Mouse (Mus musculus) heart, embryonic 12.5 days (tissue): ENCODE data around the gene Ccdc9b. TPM values are rescaled to one million over a fixed set of nuclear protein-coding genes. Genes with fewer than 3 reads are reported as not detected.

Source experiments
- ATAC-seq: fragments of 200-750 bp; cut with Nextera tagmentation; 2 replicates; pipeline ENCODE4 v1.8.0; 2017; ENCODE audit warnings: moderate TSS enrichment, moderate library complexity; ENCODE audit not compliant: insufficient number of reproducible peaks, low FRiP score
- H3K27ac ChIP-seq: fragments of 300-500 bp; sonication (generic); 2 replicates; pipeline ENCODE4 v1.5.1; 2016; ENCODE audit warnings: mild to moderate bottlenecking, moderate library complexity; ENCODE audit not compliant: poor library complexity, severe bottlenecking
- H3K27me3 ChIP-seq: fragments of 300-500 bp; sonication (generic); replicated peaks from 2 replicates; pipeline ENCODE4 v1.6.1; 2016; ENCODE audit warnings: mild to moderate bottlenecking, moderate library complexity
- H3K36me3 ChIP-seq: fragments of 300-500 bp; sonication (generic); 2 replicates; pipeline ENCODE4 v1.6.1; 2016; ENCODE audit warnings: mild to moderate bottlenecking, moderate library complexity
- H3K4me1 ChIP-seq: fragments of 300-500 bp; sonication (generic); replicated peaks from 2 replicates; pipeline ENCODE4 v1.6.1; 2016; ENCODE audit warnings: mild to moderate bottlenecking
- H3K4me2 ChIP-seq: fragments of 300-500 bp; sonication (generic); 2 replicates; pipeline ENCODE4 v1.6.1; 2016; ENCODE audit warnings: mild to moderate bottlenecking, moderate library complexity
- H3K4me3 ChIP-seq: fragments of 300-500 bp; sonication (generic); 2 replicates; pipeline ENCODE4 v1.5.1; 2016; ENCODE audit warnings: mild to moderate bottlenecking
- H3K9ac ChIP-seq: fragments of 300-500 bp; sonication (generic); 2 replicates; pipeline ENCODE4 v1.6.1; 2016; ENCODE audit warnings: mild to moderate bottlenecking, moderate library complexity
- H3K9me3 ChIP-seq: fragments of 300-500 bp; sonication (generic); replicated peaks from 2 replicates; pipeline ENCODE4 v1.6.1; 2016; ENCODE audit warnings: mild to moderate bottlenecking, moderate library complexity
- WGBS: fragments of 180-500 bp; shearing (Covaris S2); methylation state at CpG from one replicate; pipeline ENCODE4 v1.1.7; 2016; 5-methylcytosine and 5-hydroxymethylcytosine counted together
- polyA plus RNA-seq: library from polyadenylated mRNA; unstranded; fragments of >200 nt; fragmentation: Nextera tagmentation; extraction: Ambion mirVana; gene quantifications from 2 replicates; pipeline ENCODE4 v1.2.1, GENCODE M21; 2016

The Ccdc9b gene
- polyA plus RNA-seq, 1 experiment from 2014 or later = 3.6 TPM

DNA sequence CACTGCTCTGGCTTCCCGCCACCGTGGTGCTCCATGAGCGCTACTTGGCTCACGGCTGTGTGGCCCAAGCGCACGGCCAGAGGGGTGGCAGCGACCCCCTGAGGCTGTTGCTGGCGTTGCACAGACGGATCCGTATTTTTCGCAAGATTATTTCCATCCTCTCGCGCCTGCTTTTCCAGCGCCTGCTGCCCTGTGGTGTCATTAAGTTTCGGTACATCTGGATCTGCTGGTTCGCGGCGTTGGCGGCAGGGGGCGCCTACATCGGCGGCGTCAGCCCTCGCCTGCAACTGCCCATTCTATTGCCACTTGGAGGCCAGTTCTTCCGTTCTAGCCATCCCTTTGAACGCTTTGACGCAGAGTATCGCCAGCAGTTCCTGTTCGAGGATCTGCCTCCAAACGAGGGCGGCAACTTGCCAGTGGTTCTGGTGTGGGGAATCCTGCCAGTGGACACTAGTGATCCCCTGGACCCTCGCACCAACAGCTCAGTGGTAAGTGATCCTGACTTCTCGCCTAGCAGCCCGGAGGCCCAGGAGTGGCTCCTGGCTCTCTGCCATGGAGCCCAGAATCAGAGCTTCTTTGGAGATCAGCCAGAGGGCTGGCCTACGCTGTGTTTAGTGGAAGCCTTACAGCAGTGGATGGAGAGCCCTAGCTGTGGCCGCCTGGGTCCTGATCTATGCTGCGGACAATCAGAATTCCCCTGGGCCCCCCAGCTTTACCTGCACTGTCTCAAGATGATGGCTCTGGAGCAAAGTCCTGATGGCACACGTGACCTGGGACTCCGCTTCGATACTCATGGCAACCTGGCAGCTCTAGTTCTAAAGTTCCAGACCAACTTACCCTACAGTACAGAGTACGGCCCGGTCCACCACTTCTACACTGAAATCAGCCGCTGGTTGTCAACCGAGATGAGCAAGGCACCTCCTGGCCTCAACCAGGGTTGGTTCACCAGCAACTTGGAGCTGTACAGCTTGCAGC lies 28.4 kb upstream of the Ccdc9b start:
- peaks cover 44% of the 10 kb centered on the region for H3K27me3 ChIP-seq
- H3K9me3 ChIP-seq = no peaks in the 10 kb centered on the region
- peak; percentile 62 for ATAC-seq
- peak overlapping the region; percentile 61 for H3K4me2 ChIP-seq
- WGBS = 23% methylated on average over 44 of the region's 44 CpGs
- H3K4me3 ChIP-seq = peak overlapping the region; percentile 13
- no peak overlapping the region; the same call in 1 of the 2 replicates for H3K9ac ChIP-seq
- no peaks in the 10 kb centered on the region for H3K36me3 ChIP-seq
- H3K4me1 ChIP-seq = peaks cover 11% of the 10 kb centered on the region
- no peak overlapping the region for H3K27ac ChIP-seq

DNA sequence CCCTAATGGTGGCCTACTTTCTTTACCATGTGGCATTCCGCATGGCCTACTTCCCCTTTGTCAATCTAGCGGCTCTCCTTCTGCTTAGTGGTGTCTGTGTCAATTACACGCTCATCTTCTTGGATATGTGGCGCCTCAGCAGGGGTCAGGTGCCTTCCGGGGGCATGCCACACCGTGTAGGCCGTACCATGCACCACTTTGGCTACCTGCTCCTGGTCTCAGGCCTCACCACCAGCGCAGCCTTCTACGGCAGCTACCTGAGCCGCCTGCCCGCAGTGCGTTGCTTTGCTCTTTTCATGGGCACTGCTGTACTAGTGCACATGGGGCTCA lies 27.7 kb upstream of the Ccdc9b start:
- H3K9ac ChIP-seq = no peak overlapping the region; the same call in 1 of the 2 replicates
- H3K27me3 ChIP-seq = peaks cover 44% of the 10 kb centered on the region
- 53% methylated on average over 12 of the region's 12 CpGs for WGBS
- ATAC-seq = 0 out of 2 replicates have a peak, but pooled peaks have one; percentile 4
- no peak overlapping the region for H3K27ac ChIP-seq
- peak overlapping the region; percentile 13 for H3K4me3 ChIP-seq
- no peaks in the 10 kb centered on the region for H3K36me3 ChIP-seq
- H3K9me3 ChIP-seq = no peaks in the 10 kb centered on the region
- peak overlapping the region; percentile 61 for H3K4me2 ChIP-seq
- peaks cover 11% of the 10 kb centered on the region for H3K4me1 ChIP-seq

DNA sequence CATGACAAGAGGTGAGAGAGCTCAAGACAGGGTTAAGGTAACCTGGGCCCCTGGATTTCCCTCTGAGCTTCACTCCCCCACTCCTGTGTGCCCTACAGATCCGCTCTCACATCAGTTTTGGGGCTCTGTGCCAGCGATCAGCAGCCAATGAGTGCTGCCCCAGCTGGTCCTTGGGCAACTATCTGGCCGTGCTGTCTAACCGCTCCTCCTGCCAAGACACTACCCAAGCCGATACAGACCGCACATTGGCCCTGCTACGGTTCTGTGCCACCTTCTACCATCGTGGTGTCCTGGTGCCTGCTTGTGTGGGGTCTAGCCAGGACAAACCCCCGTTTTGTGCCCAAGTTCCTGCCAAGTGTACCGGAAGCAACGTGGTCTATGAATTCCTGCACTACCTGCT lies 27.0 kb upstream of the Ccdc9b start:
- H3K9ac ChIP-seq = no peak overlapping the region
- H3K9me3 ChIP-seq = no peaks in the 10 kb centered on the region
- H3K36me3 ChIP-seq = no peaks in the 10 kb centered on the region
- no peak overlapping the region for H3K4me3 ChIP-seq
- peaks cover 44% of the 10 kb centered on the region for H3K27me3 ChIP-seq
- no peak overlapping the region for H3K4me2 ChIP-seq
- no peak for ATAC-seq
- H3K27ac ChIP-seq = no peak overlapping the region
- WGBS = 89% methylated on average over 11 of the region's 11 CpGs
- peaks cover 11% of the 10 kb centered on the region for H3K4me1 ChIP-seq

DNA sequence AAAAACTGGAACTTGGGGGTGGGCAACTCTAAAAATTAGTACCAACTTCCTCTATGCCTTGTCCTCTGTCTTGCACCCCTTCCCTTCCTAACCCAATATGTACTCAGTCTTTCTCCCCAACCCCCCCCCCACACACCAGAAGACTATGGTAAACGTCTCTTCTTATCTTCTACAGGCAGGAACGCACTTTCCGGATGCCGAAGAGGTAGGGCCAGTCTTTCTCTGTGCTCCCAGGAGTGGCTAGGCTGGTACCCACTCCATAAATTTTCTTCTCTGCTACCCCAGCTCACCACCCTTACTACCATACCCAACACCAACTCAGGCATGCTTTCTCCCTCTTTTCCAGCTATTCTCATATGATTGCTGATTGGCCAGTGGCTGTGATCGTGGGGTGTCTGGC lies 24.1 kb upstream of the Ccdc9b start:
- Histone ChIP-seq H3K9me3 (no peaks in the 10 kb centered on the region), H3K4me3 (no peak overlapping the region), H3K27me3 (peaks cover 21% of the 10 kb centered on the region), H3K4me2 (no peak overlapping the region), H3K9ac (no peak overlapping the region), H3K36me3 (no peaks in the 10 kb centered on the region), H3K27ac (no peak overlapping the region), H3K4me1 (peaks cover 11% of the 10 kb centered on the region)
- ATAC-seq = no peak
- 62% methylated on average over 5 of the region's 5 CpGs for WGBS

DNA sequence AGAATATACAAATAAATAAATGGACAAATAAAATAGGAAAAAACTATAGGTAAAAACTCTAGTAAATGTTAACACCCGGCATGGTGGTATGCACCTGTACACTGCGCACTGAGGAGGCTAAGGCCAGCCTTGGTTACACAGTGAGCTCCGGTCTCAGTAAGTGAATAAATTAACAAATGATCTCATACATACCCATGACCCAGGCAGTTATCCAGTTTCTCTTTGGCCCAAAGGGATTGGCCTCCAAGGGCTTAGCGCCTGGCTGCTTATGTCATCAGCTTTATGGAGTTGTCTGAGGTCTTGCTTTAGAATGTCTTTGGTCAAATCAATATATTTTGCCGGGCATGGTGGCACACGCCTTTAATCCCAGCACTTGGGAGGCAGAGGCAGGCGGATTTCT lies 21.2 kb upstream of the Ccdc9b start:
- no peak for ATAC-seq
- Histone ChIP-seq H3K4me2 (no peak overlapping the region), H3K9ac (no peak overlapping the region), H3K4me1 (peaks cover 12% of the 10 kb centered on the region), H3K4me3 (no peak overlapping the region), H3K9me3 (no peaks in the 10 kb centered on the region), H3K27ac (no peak overlapping the region), H3K27me3 (peaks cover 10% of the 10 kb centered on the region; the same call in 1 of the 2 replicates), H3K36me3 (no peaks in the 10 kb centered on the region)
- 82% methylated on average over 7 of the region's 7 CpGs for WGBS

DNA sequence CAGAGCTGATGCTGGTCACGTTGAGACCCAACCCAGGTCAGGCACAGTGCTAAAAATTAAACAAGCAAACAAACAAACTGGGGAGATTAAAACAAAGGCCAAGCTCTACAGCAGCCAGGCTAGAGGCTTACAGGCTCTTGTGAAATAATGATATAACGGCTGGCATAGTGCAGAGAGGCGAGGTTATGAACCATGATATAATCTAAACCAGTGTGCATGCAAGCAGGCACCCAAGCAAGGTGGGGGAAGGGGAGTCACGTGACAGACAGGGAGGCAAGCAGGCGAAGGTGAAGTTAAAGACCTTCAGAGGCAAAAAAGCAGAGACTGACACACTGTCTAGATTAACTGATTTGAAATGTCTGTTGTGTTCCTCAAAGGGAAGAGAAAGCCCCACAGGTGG lies 20.6 kb upstream of the Ccdc9b start:
- H3K36me3 ChIP-seq = no peaks in the 10 kb centered on the region
- H3K4me3 ChIP-seq = no peak overlapping the region
- H3K4me1 ChIP-seq = peaks cover 12% of the 10 kb centered on the region
- no peak overlapping the region for H3K27ac ChIP-seq
- WGBS = 53% methylated on average over 5 of the region's 5 CpGs
- peaks cover 10% of the 10 kb centered on the region; the same call in 1 of the 2 replicates for H3K27me3 ChIP-seq
- ATAC-seq = no peak
- no peaks in the 10 kb centered on the region for H3K9me3 ChIP-seq
- no peak overlapping the region for H3K9ac ChIP-seq
- no peak overlapping the region for H3K4me2 ChIP-seq

DNA sequence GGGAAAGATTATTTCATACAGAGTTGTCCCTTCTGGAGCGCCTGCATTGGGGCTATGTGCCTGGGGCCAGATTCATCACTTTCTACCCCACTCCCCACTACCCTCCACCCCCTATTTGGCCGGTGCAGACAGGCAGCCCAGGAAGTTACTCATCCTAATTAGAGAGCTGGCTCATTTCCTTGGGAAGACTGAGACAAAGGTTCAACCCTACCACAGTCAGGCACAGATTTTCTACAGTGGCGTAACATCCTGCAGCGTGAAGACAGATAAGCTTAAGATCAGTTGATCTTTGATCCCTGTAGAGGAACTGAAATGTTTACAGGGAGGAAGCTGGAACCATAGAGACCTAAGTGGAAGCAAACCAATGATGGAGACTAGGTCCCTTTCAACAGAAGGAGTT lies 19.8 kb upstream of the Ccdc9b start:
- 40% methylated on average over 4 of the region's 4 CpGs for WGBS
- Histone ChIP-seq H3K27ac (no peak overlapping the region), H3K9me3 (no peaks in the 10 kb centered on the region), H3K27me3 (peaks cover 9% of the 10 kb centered on the region; the same call in 1 of the 2 replicates), H3K36me3 (no peaks in the 10 kb centered on the region), H3K4me3 (no peak overlapping the region), H3K9ac (no peak overlapping the region), H3K4me2 (no peak overlapping the region), H3K4me1 (peaks cover 12% of the 10 kb centered on the region)
- ATAC-seq = no peak

DNA sequence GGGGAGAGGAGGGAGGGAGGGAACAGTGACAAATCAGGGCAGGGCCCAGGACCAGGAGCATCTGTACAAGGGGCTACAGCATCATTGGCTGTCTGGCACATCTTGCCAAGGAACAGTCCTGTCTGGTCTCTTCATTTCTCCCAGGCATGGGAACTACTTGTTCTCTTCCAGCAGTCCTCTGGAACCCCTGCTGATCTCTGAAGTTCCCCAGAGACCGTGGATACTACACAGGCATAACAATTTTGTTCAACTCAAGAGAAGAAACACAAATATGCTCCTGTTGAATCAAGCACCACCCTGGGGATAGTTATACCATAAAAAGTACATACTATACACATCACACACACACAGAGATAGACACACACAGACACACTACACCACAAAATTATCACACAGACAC lies 18.7 kb upstream of the Ccdc9b start:
- peaks cover 12% of the 10 kb centered on the region for H3K4me1 ChIP-seq
- no peak overlapping the region for H3K9ac ChIP-seq
- no peaks in the 10 kb centered on the region for H3K9me3 ChIP-seq
- WGBS = 33% methylated on average over 1 of the region's 1 CpGs
- H3K4me3 ChIP-seq = no peak overlapping the region
- no peaks in the 10 kb centered on the region for H3K36me3 ChIP-seq
- H3K4me2 ChIP-seq = no peak overlapping the region
- no peak overlapping the region for H3K27ac ChIP-seq
- no peak for ATAC-seq
- H3K27me3 ChIP-seq = peaks cover 9% of the 10 kb centered on the region; the same call in 1 of the 2 replicates

DNA sequence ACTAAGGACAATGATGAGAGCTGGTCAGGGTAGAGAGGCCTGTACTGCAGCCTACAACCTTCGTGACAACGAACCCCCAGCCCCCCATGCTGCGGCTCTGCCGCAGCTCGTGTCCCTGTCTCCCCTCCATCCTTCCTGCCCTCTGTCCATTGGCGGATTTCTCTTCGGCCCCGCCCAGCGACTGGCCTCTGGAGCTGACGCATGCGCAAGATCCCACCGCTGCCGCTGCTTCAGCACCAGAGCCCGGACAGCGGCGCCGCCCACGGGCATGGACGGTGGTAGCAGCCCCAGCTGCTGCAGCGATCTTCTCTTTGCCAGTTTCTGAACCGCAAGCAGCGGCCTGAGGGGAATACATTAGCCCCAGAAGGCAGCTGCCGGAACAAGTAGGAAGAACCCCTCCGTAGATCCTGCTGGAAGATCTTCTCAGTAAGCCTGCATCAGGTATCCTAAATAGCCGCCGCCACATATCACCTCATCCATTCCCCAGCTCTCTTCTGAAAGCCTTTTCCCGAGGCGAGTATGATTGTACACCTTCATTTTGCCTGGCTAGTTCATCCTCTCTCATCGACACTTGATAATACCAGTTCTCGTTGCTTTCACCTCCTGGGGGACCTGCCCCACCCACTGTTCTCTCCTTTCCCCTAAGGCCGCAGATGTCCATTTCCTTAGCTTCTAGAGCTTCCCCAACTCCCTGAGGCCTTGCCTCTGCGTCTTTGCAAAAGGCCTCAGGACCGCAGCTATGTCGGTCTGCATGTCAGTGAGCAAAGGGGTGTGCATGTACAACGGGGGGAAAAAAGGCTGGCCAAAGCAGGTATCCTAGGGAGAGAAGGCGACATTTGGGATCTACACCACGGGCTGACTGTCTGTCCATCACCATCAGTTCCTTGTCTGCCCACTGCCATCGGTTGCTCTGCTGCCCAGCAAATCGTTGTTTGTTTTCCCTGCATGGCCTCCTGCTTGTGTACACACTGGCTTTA lies 17.3 kb upstream of the Ccdc9b start, which contains the start of gene Disp2:
Gene Disp2 (plus strand): TSS at position 216 of the 977 bp plus-strand sequence.
- H3K27me3 ChIP-seq = peaks cover 9% of the 10 kb centered on the region; the same call in 1 of the 2 replicates
- H3K27ac ChIP-seq = no peak within 1 kb of the TSS
- peak; percentile 73 for ATAC-seq
- H3K36me3 ChIP-seq = no peaks in the 10 kb centered on the region
- H3K4me1 ChIP-seq = peaks cover 12% of the 10 kb centered on the region
- peak within 1 kb of the TSS; percentile 27; the same call in 1 of the 2 replicates for H3K9ac ChIP-seq
- WGBS = 12% methylated on average over 39 of the region's 39 CpGs
- peak within 1 kb of the TSS; percentile 42 for H3K4me3 ChIP-seq
- H3K9me3 ChIP-seq = no peaks in the 10 kb centered on the region
- peak within 1 kb of the TSS; percentile 73 for H3K4me2 ChIP-seq

DNA sequence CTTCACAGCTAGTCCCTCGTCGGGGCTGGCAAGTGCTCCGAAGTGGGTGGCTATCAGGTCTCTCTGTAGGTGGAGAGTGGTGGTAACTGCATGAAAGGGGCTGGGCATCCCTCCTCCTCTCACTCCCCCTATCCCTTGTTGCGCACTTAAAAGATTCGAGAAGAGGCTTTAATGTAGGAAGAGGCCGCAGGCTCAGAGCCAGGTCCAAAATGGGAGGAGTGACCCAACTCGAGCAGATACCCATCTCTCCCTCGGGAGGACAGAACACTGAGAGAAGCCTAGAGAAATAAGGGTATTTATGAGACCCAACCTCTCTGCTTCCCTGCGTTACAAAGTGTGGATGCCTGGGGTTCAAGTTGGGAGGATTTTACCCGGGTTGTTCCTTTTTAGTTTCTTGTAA lies 16.6 kb upstream of the Ccdc9b start:
- H3K9ac ChIP-seq = peak overlapping the region; percentile 27; the same call in 1 of the 2 replicates
- no peak for ATAC-seq

More for the DNA sequence above, 16.6 kb upstream of the Ccdc9b start:
- H3K9me3 ChIP-seq = no peaks in the 10 kb centered on the region
- WGBS = 9% methylated on average over 10 of the region's 10 CpGs
- peaks cover 12% of the 10 kb centered on the region for H3K4me1 ChIP-seq
- H3K36me3 ChIP-seq = no peaks in the 10 kb centered on the region
- H3K4me3 ChIP-seq = peak overlapping the region; percentile 42
- no peak overlapping the region for H3K27ac ChIP-seq
- peak overlapping the region; percentile 73 for H3K4me2 ChIP-seq
- H3K27me3 ChIP-seq = peaks cover 9% of the 10 kb centered on the region; the same call in 1 of the 2 replicates
